10 mouse cellular contexts compared by ENCODE assay signal in the genomic region with DNA sequence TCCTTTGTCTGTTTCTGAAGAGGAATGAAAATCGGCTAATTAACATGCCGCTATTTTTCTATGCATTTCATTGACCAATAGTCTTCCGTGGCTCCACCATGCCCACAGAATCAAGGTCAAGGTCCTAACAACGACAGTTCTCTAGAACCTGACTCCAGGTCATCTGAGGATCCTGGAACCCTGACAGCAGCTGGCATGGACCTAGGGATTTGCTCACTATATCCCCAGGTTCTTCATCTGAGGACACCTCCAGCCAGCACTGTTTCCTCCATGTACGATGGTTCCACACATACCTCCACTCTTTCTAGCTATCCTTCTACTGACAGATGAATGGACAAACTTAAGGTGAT. TPM values are rescaled to one million over a fixed set of nuclear protein-coding genes. Genes with fewer than 3 reads are reported as not detected.
A peak's percentile ranks its signal among the peaks of the same experiment; 100 is the strongest.
DNase-seq lines count a peak whose midpoint lies in the region.
"Had no signal": no experiment of that assay in that cellular context is flagged by ENCODE, and none has a peak within 500 bp of the region (broad histone marks: within the 10 kb centered on the region; RNA-seq: fewer than 3 reads in every experiment).

No protein-coding gene starts in this region.

- intact Hi-C loops in heart, postnatal 25 days (cut with DNase I) = loop anchor here (1.0 kb wide), 1 partner anchor 1243 kb away; no protein-coding TSS in a partner anchor

- peak; percentile 4 to 20 for DNase-seq in cerebellum, postnatal 14 days
- DNase-seq in cerebellum, adult 11 months = no peak
- DNase-seq in heart, adult 18-20 months = peak; percentile 49 to 57
- no peak for DNase-seq in heart, postnatal 25 days (ENCODE audit: low spot score)
- DNase-seq in kidney, adult 8-10 months = peak; percentile 62 to 68
- DNase-seq in kidney, postnatal 14 days = no peak
- DNase-seq in right cerebral cortex, postnatal 4 days = peak; percentile 8
- no peak for DNase-seq in right cerebral cortex, postnatal 14 days

RNA-seq across cellular contexts. Expression of gene Cyp2c70, which starts 38.6 kb away (rescaled TPM):
- under 1 TPM; 0.28 to 0.30 TPM for total RNA-seq in heart, adult 18-20 months (2021)
- under 1 TPM; 0.13 to 0.25 TPM for total RNA-seq in heart, postnatal 25 days (2021)
- total RNA-seq: common myeloid progenitor, adult 5-6 weeks; hematopoietic stem cell, adult 5-6 weeks had no signal

RNA-seq across cellular contexts. Expression of gene Pdlim1, which starts 45.9 kb away (rescaled TPM):
- total RNA-seq in heart, adult 18-20 months (2021) = 100 to 1,000 TPM; 119 to 169 TPM
- 100 to 1,000 TPM; 152 to 164 TPM for total RNA-seq in heart, postnatal 25 days (2021)

Comparison
In these comparisons a context has a peak if more than half of its experiments do, and no peak if none do; other contexts are left out.
1. DNase-seq: peak in cerebellum, postnatal 14 days (2 of 2), heart, adult 18-20 months (2 of 2), kidney, adult 8-10 months (2 of 2) and right cerebral cortex, postnatal 4 days (single experiment); none in cerebellum, adult 11 months (single experiment), heart, postnatal 25 days (single experiment), kidney, postnatal 14 days (single experiment) and right cerebral cortex, postnatal 14 days (single experiment).